Mouse (Mus musculus) kidney, adult 11 months (tissue): ENCODE measurements at regions not wholly inside any gene's neighbourhood (a gene's known extent, or its start where the extent isn't known, plus 50 kb on each side); places are given as distances from the start of the nearest gene placed in this dataset.

Source experiments
- DNase-seq: peaks from one replicate; pipeline ENCODE4 v3.0.0; 2022

GRCm38 (mm10) chr8:107642241-107642640, 54.0 kb upstream of the Psmd7 start:
- DNase-seq: no peak

- no peak for DNase-seq
Observed at GRCm38 (mm10) chr8:107647936-107648335, 59.7 kb upstream of the Psmd7 start.

DNA sequence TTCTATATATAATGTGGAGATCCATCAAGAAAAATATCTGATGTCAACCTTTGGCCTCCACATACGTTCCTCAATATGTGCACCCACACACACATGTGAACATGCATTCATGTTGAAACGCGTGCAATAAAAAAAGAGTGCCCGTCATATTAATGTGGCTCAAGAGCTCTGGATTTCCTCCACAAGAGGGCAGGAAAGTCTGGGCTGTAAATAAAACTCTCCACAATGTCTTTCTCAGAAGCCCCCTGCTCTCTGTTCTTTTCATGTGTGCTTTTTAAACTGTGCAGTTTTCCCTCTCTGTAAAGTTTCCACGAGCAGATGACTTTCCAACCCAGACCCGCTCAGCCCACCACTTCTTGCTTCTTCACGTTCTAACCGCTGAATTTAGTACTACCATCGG, 62.0 kb upstream of the Psmd7 start:
- DNase-seq: no peak

DNA sequence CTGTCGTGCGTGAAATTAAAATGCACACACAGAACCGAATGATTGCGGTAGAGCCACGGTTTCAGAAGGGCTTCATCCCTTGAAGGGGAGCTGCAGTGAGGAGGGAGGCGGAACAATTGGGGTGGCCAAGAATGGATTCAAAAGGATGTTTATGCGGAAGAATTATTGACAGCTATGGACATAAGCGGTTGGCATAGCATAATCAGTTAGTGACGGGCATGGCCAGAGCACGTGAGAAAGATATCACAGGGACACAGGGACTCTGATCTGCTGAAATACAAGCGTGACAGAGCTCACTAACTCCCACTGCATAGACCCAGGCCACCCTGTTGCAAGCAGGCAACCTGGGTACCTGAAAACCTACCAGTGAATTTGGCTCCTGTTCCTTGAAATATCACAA, 63.2 kb upstream of the Psmd7 start:
- DNase-seq: no peak

DNA sequence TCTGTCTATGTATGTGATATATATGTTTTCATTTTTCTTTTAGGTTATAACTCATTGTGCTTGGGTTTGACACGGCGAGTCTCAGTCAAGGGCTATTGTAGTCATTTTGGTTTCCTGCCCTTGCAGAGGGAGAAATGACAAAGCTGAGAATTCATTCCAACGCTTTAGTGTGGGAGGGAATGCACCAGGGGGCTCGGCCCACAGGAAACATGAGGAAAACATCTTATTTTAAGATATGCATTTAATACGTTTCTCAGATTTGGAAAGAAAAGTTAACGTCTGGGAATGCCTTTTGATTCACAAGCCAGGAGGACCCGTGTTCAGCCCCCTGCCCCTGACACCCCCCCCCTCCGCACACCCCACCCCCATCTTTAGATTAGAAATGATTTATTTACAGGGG, 64.0 kb upstream of the Psmd7 start:
- DNase-seq: no peak

- DNase-seq: no peak
Observed at GRCm38 (mm10) chr8:107653711-107654110, 65.4 kb upstream of the Psmd7 start.

DNA sequence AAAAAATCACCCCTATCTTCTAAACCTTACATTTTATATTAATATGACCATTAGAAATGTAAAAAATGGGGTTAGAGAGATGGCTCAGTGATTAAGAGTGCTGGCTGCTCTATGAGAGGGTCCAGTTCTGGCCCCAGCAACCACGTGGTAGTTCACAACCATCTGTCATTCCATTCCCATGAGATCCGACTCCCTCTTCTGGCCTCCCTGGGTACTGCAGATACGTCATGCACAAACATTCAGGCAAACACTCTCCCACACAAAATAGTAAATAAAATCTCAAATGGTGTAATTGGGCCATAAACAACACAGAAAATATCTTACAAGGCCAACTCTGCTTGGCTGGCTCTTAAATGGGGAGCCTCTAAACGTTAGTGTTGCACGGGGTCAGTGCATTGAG, 68.4 kb upstream of the Psmd7 start:
- DNase-seq: no peak

DNA sequence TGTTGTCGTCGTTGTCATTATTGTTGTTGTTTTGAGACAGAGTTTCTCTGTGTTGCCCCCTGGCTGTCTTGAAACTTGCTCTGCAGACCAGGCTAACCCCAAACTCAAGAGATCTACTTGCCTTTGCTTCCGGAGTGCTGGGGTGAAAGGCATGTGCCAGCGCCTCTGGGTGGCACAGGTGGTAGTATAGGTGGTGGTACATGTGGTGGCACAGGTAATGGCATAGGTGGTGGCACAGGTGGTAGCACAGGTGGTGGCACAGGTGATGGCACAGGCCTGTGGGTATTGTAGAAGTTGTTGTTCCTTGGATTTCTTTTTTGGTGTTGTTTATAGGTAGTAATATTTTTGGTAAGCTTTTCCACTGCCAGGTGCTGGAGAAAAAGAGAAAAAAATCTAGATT, 69.5 kb upstream of the Psmd7 start:
- DNase-seq: no peak

GRCm38 (mm10) chr8:107658386-107658785, 70.1 kb upstream of the Psmd7 start:
- DNase-seq: no peak

GRCm38 (mm10) chr8:107660624-107661023, 72.4 kb upstream of the Psmd7 start:
- no peak for DNase-seq

- no peak for DNase-seq
Observed at GRCm38 (mm10) chr8:107669608-107670007, 81.3 kb upstream of the Psmd7 start.

DNA sequence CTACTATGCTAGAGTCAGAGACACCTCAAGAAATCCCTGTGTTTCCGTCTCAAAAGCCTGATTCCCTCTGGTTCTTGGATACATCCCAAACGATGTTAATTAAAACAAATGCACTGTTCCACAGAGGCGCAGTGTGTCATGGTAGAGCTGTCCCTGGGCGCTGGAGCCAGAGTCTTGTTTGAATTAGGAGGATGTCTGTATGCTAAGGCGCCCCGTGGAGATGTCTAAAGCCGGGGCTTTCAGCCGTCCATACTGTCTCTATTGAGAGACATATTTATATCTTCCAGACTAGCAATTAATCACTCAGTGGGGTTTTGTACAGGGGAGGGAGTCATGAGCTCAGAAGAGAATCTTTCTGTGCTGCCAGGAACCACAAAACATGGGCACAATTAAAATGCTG, 83.2 kb upstream of the Psmd7 start:
- no peak for DNase-seq

DNA sequence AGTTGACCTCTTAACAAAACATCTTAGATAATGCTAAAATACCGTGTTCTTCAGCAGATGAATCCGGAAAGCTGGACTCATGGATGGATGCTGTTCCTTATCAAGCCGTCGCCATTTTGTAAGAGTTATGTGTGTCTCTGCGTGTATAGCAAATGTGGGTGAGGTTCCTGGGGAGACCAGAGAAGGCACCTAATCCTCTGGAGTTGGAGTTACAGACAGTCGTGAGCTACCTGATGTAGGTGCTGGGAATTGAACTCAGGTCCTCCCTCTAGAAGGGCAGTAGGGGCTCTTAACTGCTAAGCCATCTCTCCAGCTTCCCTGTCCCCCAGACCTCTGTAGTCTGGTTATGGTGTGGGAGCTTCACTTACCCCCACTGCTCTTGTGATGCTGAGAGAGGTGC, 84.4 kb upstream of the Psmd7 start:
- no peak for DNase-seq

- no peak for DNase-seq
Observed at GRCm38 (mm10) chr8:107682066-107682465, 93.8 kb upstream of the Psmd7 start.

DNA sequence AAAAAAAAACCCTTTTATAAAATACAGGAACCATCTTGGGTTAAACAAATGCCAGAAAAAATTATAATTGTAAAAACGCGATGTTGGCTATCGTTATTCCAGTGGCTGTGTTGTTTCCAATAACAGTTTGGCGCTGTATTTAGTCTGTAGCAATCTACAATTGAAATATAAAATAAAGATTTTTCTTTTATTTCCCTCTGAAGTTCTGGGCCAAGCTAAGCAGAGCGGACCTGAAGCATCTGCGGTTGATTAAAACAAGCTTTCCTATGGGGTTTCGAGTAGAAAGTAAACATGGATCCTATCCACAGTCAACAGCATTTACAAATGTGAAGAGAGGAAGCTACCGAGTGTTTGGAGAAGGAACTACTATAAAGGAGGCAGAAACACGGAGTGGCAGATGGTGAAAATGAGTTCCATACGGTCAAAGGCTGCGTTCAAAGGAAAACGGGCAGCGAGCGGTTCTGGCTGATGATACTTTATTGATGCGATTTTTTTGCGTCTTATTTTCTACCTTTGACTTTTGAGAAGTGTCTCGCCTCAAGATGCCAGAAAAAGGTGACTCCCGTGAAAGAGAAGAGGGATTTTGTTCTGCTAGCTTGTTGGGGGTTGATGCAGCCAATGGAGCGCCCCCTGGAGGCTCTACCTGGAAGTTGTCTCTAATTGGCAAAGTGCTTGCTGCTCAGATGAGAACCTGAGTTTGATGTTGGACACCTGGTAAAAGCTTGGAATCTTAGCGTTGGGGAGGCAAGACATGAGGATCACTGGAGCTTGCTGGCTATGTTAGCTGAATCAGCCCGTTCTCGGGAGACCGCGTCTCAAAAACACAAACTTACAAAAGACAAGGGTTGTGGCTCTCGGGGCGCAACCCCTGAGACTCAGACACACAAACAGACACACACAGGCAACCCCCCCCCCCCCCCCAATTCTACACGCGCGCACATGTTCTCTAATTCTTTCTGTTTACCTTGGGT, 96.7 kb upstream of the Psmd7 start:
- no peak for DNase-seq

DNA sequence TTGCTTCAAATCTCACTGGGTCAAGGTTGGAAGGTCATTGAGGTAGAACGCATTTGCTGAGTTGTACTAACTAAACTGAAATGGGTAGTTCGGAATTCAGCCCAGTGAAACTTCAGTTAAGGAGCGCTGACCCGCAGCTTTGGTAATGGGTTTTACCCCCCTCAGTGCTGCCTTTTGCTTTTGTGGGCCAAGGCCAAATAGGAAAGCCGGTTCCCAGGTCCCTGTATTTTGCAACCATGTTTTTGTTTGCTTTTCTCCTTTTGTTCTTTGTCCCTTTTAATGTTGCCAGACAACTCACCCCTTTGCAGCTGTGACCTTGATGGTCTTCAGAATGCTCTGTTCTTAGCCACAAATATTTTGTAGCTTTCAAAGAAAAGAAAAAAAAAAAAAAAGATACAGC, 98.7 kb upstream of the Psmd7 start:
- DNase-seq: no peak

DNA sequence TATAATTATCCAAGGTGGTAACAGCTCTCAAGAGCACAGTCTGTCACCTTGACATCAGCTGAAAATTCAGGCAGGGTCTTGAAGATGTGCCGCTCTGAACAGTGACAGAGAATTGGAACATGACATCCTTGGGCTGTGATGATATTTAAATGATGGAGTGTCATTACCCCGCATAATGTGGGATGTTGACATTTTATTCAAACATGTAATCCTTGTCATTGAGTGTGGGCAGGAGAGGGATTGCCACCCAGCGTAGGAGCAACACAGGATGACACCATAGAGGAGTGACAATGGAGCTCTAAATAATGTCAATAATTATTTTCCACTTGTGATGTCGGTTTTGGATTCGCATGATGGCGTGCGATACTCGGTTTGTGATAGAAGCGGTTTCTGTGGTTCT, 99.3 kb upstream of the Psmd7 start:
- no peak for DNase-seq

GRCm38 (mm10) chr8:107689020-107689419, 100.8 kb upstream of the Psmd7 start:
- no peak for DNase-seq

DNA sequence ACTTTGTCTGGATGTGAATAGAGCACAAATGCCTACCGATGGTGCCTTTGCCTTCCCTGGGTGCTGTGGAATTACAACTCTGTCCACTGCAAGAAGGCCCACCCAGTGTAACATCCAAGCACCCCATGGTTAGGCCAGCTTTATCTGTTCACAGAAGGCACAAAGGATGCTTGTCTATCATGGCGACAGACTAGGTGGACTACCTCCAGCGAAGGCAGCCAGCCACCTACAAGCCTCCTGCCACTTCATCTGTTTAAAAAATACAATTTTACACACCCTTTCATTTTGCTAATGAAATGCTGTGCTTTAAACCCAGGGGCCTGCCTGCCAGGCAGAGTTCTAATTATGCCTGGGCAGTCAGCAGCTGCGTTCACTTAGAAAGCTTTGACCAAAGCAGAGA, 103.0 kb upstream of the Psmd7 start:
- DNase-seq: no peak

GRCm38 (mm10) chr8:107696384-107697346, 108.4 kb upstream of the Psmd7 start:
- no peak for DNase-seq

- no peak for DNase-seq
Observed at GRCm38 (mm10) chr8:107699307-107699706, 111.0 kb upstream of the Psmd7 start.

DNA sequence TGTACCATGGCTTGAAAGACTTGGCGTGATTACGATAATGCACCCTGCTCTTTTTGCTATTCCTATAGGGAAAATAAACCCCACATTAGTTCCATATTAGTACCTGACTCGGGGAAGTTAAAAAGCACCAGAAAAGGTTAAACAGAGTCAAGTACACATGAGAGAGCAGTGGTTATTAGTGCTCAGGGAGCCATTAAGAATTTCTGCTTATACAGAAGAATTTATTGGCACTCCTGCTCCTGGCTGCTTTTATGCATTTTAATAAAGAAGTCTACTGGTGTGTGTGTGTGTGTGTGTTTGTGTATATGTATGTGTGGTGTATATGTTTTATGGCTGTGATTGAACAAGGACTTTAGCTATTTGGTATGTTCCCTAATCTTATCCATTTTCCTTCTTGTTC, 111.5 kb upstream of the Psmd7 start:
- DNase-seq: no peak

DNA sequence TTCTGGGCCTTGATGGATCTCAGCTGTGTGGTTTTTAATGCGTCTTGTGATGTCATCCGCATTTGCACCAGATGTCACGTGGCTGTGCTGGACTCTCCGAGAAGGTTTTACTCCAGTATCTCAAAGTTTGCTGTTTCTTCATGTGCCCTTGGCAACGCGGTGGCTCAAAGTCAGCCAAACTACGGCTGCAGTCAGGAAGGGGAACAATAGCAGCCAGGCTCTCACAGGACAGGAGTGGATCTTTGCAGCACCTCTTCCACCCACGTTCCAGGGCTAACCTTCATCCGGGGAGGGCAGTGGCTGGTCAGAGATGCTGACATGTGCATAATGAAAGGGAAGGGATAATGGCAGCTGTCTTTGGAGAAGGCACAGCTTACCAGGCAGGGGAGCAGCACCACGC, 127.6 kb upstream of the Psmd7 start:
- no peak for DNase-seq

- DNase-seq: no peak
Observed at GRCm38 (mm10) chr8:107717856-107718255, 129.6 kb upstream of the Psmd7 start.
